Mouse (Mus musculus): ENCODE measurements around the gene Aurkb.

DNA sequence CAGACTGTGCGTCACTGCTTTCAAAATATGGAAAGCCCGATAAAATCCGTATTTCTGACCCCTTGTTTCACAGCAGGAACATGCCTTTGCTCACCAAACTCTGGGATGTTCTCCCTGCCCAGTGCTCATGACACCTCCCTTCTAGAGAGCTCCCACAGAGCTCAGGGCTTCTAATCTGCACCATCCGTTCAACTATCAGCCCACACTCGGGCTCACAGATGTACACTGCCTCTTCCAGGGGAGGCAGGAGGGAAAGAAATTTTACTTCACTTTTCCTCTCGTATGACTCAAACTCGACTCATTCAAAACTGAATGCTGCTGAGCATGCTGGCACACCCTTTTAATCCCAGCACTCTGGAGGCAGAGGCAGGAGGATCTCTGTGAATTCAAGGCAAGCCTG lies 40.3 kb upstream of the Aurkb start:
- TF ChIP-seq MAFK (IDR thresholded peaks at IDR 0.05; ENCODE audit: insufficient read depth, low read depth, low read length) (no peak), HCFC1 (IDR thresholded peaks at IDR 0.05; ENCODE audit: borderline replicate concordance, insufficient read depth, low read length) (no peak), ZNF384 (IDR thresholded peaks at IDR 0.05; ENCODE audit: low read depth, low read length) (no peak)
